Mouse (Mus musculus) liver, embryonic 12.5 days (tissue): ENCODE data around the gene Cpe. TPM values are rescaled to one million over a fixed set of nuclear protein-coding genes. Genes with fewer than 3 reads are reported as not detected.
A peak's percentile ranks its signal among the peaks of the same experiment; 100 is the strongest.

Experiments used
- ATAC-seq: fragments of 200-750 bp; cut with Nextera tagmentation; 2 replicates; pipeline ENCODE4 v1.8.0; 2017; ENCODE audit warnings: moderate number of reproducible peaks, mild to moderate bottlenecking, moderate library complexity
- H3K27ac ChIP-seq: fragments of 300-500 bp; sonication (generic); 2 replicates; pipeline ENCODE4 v1.5.1; 2016; ENCODE audit warnings: mild to moderate bottlenecking
- H3K27me3 ChIP-seq: fragments of 300-500 bp; sonication (generic); replicated peaks from 2 replicates; pipeline ENCODE4 v1.6.1; 2016; ENCODE audit warnings: mild to moderate bottlenecking, moderate library complexity
- H3K36me3 ChIP-seq: fragments of 300-500 bp; sonication (generic); 2 replicates; pipeline ENCODE4 v1.6.1; 2016; ENCODE audit warnings: mild to moderate bottlenecking, moderate library complexity
- H3K4me1 ChIP-seq: fragments of 300-500 bp; sonication (generic); 2 replicates; pipeline ENCODE4 v1.6.1; 2016
- H3K4me2 ChIP-seq: fragments of 300-500 bp; sonication (generic); 2 replicates; pipeline ENCODE4 v1.6.1; 2016; ENCODE audit warnings: mild to moderate bottlenecking, moderate library complexity
- H3K4me3 ChIP-seq: fragments of 300-500 bp; sonication (generic); 2 replicates; pipeline ENCODE4 v1.5.1; 2016; ENCODE audit warnings: mild to moderate bottlenecking, moderate library complexity
- H3K9ac ChIP-seq: fragments of 300-500 bp; sonication (generic); 2 replicates; pipeline ENCODE4 v1.6.1; 2016; ENCODE audit warnings: mild to moderate bottlenecking, moderate library complexity
- H3K9me3 ChIP-seq: fragments of 300-500 bp; sonication (generic); replicated peaks from 2 replicates; pipeline ENCODE4 v1.6.1; 2016; ENCODE audit warnings: mild to moderate bottlenecking, moderate library complexity
- WGBS: fragments of 180-500 bp; shearing (Covaris S2); methylation state at CpG from one replicate; pipeline ENCODE4 v1.1.7; 2016; ENCODE audit not compliant: insufficient replicate concordance; 5-methylcytosine and 5-hydroxymethylcytosine counted together
- polyA plus RNA-seq: library from polyadenylated mRNA; unstranded; fragments of >200 nt; fragmentation: Nextera tagmentation; extraction: Ambion mirVana; gene quantifications from 2 replicates; pipeline ENCODE4 v1.2.1, GENCODE M21; 2016

Cpe gene
- polyA plus RNA-seq, 1 experiment from 2014 or later: 6.7 TPM

DNA sequence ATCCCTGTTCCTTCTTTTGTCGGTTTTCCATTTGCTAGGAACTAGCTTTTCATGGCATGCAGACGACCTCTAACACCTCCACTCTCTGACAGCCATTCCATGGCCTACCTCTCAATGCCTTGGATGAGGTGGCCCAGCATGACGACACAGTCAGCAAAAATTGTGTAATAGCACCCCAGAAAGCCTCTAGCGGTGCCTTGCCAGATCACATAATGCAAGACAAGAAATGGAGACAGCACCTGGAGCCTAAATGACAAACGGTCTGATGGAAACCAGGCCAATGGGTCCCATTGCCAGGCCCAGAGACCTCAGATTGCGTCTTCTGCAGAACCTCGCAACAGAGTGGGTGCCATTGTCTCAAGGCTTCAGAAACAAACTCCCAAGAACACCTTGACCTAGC lies 19.6 kb upstream of the Cpe start:
- Histone ChIP-seq H3K9ac (no peak overlapping the region), H3K27ac (no peak overlapping the region), H3K27me3 (no peaks in the 10 kb centered on the region), H3K4me3 (no peak overlapping the region), H3K36me3 (peaks cover 10% of the 10 kb centered on the region), H3K9me3 (no peaks in the 10 kb centered on the region), H3K4me1 (no peaks in the 10 kb centered on the region), H3K4me2 (no peak overlapping the region)
- 76% methylated on average over 7 of the region's 7 CpGs for WGBS
- no peak for ATAC-seq

GRCm38 (mm10) chr8:64711544-64711943 lies 18.7 kb upstream of the Cpe start:
- H3K9ac ChIP-seq: no peak overlapping the region
- no peak overlapping the region for H3K27ac ChIP-seq
- WGBS: 17% methylated on average over 1 of the region's 1 CpGs
- H3K27me3 ChIP-seq: no peaks in the 10 kb centered on the region
- no peaks in the 10 kb centered on the region for H3K4me1 ChIP-seq
- H3K9me3 ChIP-seq: no peaks in the 10 kb centered on the region
- no peak overlapping the region for H3K4me3 ChIP-seq
- peaks cover 2% of the 10 kb centered on the region for H3K36me3 ChIP-seq
- ATAC-seq: no peak
- no peak overlapping the region for H3K4me2 ChIP-seq

- Histone ChIP-seq H3K4me2 (no peak overlapping the region), H3K9ac (no peak overlapping the region), H3K4me3 (no peak overlapping the region), H3K27ac (no peak overlapping the region), H3K36me3 (no peaks in the 10 kb centered on the region), H3K9me3 (no peaks in the 10 kb centered on the region), H3K4me1 (no peaks in the 10 kb centered on the region), H3K27me3 (no peaks in the 10 kb centered on the region)
- ATAC-seq: no peak
Measured at GRCm38 (mm10) chr8:64707481-64707880, 14.6 kb upstream of the Cpe start.

DNA sequence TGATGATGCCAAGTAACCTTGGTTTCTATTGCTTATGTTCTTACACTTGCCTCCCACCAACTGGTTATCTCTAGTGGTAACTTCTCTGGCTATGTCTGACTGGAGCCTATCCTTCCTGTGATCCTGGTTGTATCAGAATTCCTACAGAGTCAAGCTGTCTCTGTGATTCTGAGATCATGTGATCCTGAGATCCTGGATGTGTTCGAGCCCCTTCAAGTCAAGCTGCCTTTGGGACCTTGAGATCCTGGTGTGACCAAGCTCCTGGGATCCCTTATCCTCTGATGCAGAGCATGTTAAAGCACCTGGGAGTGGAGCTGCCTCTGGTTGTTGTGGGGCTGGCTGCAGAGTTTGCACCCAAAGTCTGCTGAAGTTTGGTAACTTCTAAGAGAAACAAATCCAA lies 10.3 kb upstream of the Cpe start:
- Histone ChIP-seq H3K27me3 (no peaks in the 10 kb centered on the region), H3K36me3 (no peaks in the 10 kb centered on the region), H3K4me1 (no peaks in the 10 kb centered on the region), H3K4me2 (no peak overlapping the region), H3K9me3 (no peaks in the 10 kb centered on the region), H3K27ac (no peak overlapping the region), H3K9ac (no peak overlapping the region), H3K4me3 (no peak overlapping the region)
- 51% methylated on average over 1 of the region's 1 CpGs for whole genome bisulfite sequencing
- ATAC-seq: no peak

- no peak for ATAC-seq
- Histone ChIP-seq H3K9ac (no peak overlapping the region), H3K27ac (no peak overlapping the region), H3K27me3 (peaks cover 36% of the 10 kb centered on the region), H3K36me3 (no peaks in the 10 kb centered on the region), H3K9me3 (no peaks in the 10 kb centered on the region), H3K4me1 (no peaks in the 10 kb centered on the region), H3K4me3 (peak overlapping the region; percentile 40; the same call in 1 of the 2 replicates), H3K4me2 (peak overlapping the region; percentile 70)
- 17% methylated on average over 16 of the region's 16 CpGs for WGBS
Measured at GRCm38 (mm10) chr8:64691591-64692401, 1.1 kb downstream of the Cpe start.

GRCm38 (mm10) chr8:64690845-64691244 lies 2.0 kb downstream of the Cpe start:
- H3K27me3 ChIP-seq: peaks cover 36% of the 10 kb centered on the region
- no peak overlapping the region for H3K9ac ChIP-seq
- no peak overlapping the region for H3K4me3 ChIP-seq
- H3K27ac ChIP-seq: no peak overlapping the region
- WGBS: 72% methylated on average over 6 of the region's 6 CpGs
- ATAC-seq: no peak
- no peak overlapping the region for H3K4me2 ChIP-seq
- H3K36me3 ChIP-seq: no peaks in the 10 kb centered on the region
- no peaks in the 10 kb centered on the region for H3K4me1 ChIP-seq
- H3K9me3 ChIP-seq: no peaks in the 10 kb centered on the region

GRCm38 (mm10) chr8:64690306-64690705 lies 2.5 kb downstream of the Cpe start:
- Histone ChIP-seq H3K9ac (no peak overlapping the region), H3K4me2 (no peak overlapping the region), H3K4me3 (no peak overlapping the region), H3K27ac (no peak overlapping the region), H3K9me3 (no peaks in the 10 kb centered on the region), H3K27me3 (peaks cover 36% of the 10 kb centered on the region), H3K36me3 (no peaks in the 10 kb centered on the region), H3K4me1 (no peaks in the 10 kb centered on the region)
- WGBS: 70% methylated on average over 6 of the region's 6 CpGs
- no peak for ATAC-seq

DNA sequence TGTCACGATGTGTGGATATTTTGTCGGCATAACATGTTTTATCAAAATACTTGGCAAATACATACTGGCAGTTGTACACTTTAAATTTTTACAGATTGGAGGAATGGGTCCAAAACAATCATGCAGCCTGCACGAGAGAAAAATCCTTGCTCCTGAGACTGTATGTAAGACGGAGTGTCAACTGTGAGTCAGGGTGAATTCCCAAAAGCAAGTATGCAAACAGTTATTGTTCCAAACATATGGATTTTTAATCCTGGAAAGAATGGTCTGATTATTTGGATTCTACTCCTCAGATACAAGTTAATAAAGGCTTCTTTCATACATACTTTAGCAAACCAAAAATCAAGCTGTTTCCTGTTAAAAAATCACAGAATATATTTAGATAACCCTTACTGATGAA lies 4.1 kb downstream of the Cpe start:
- Histone ChIP-seq H3K27me3 (peaks cover 25% of the 10 kb centered on the region), H3K4me3 (no peak overlapping the region), H3K36me3 (no peaks in the 10 kb centered on the region), H3K4me1 (no peaks in the 10 kb centered on the region), H3K4me2 (no peak overlapping the region), H3K27ac (no peak overlapping the region), H3K9me3 (no peaks in the 10 kb centered on the region), H3K9ac (no peak overlapping the region)
- ATAC-seq: no peak
- WGBS: 78% methylated on average over 4 of the region's 4 CpGs

GRCm38 (mm10) chr8:64688161-64688560 lies 4.7 kb downstream of the Cpe start:
- Histone ChIP-seq H3K4me1 (no peaks in the 10 kb centered on the region), H3K27ac (no peak overlapping the region)
- 62% methylated on average over 3 of the region's 3 CpGs for WGBS

GRCm38 (mm10) chr8:64682501-64682900 lies 10.4 kb downstream of the Cpe start:
- H3K27ac ChIP-seq: no peak overlapping the region
- H3K9me3 ChIP-seq: no peaks in the 10 kb centered on the region
- ATAC-seq: no peak
- no peak overlapping the region for H3K9ac ChIP-seq
- H3K4me2 ChIP-seq: no peak overlapping the region
- no peak overlapping the region for H3K4me3 ChIP-seq
- 66% methylated on average over 3 of the region's 3 CpGs for WGBS
- no peaks in the 10 kb centered on the region for H3K27me3 ChIP-seq
- H3K36me3 ChIP-seq: no peaks in the 10 kb centered on the region
- no peaks in the 10 kb centered on the region for H3K4me1 ChIP-seq

More at GRCm38 (mm10) chr8:64688161-64688560, 4.7 kb downstream of the Cpe start:
- no peaks in the 10 kb centered on the region for H3K9me3 ChIP-seq
- H3K4me3 ChIP-seq: no peak overlapping the region
- ATAC-seq: no peak
- H3K9ac ChIP-seq: no peak overlapping the region
- H3K4me2 ChIP-seq: no peak overlapping the region
- no peaks in the 10 kb centered on the region for H3K36me3 ChIP-seq
- peaks cover 19% of the 10 kb centered on the region for H3K27me3 ChIP-seq

- whole genome bisulfite sequencing: 58% methylated on average over 2 of the region's 2 CpGs
- no peak overlapping the region for H3K27ac ChIP-seq
- no peak overlapping the region for H3K4me3 ChIP-seq
- no peaks in the 10 kb centered on the region for H3K27me3 ChIP-seq
- H3K9ac ChIP-seq: no peak overlapping the region
- H3K4me2 ChIP-seq: no peak overlapping the region
- ATAC-seq: no peak
- H3K36me3 ChIP-seq: no peaks in the 10 kb centered on the region
- no peaks in the 10 kb centered on the region for H3K9me3 ChIP-seq
- no peaks in the 10 kb centered on the region for H3K4me1 ChIP-seq
Measured at GRCm38 (mm10) chr8:64676381-64676780, 16.5 kb downstream of the Cpe start.

DNA sequence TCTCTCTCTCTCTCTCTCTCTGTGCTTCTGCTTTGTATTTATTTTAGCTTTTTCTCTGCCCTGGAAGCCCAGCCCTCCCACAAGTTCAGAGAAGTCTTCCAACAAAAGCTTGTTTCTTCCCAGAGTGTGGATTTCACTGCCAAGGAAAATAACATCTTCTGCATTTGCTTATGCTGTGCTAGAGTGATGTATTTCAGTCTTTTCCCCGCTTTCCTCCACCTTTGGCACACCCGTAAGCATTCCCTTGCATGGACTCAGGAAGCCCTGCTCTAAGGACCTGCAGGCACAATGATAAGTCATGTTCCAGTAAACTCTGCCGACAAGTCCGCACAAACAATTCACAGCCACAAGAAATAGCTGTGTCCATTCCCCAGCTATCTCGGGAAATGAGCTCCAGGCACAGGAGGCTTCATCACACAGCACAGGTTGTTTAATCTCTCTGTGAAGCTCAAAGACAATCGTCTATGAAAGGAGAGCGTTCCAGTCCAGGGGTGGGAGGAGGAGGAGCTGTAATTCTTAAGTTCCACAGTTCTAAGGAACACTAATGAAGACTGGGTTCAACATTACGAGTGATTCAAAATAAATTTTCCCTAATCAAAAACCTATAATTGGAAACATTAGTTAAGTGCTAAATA lies 17.8 kb downstream of the Cpe start:
- Histone ChIP-seq H3K27ac (no peak overlapping the region), H3K36me3 (no peaks in the 10 kb centered on the region), H3K4me1 (no peaks in the 10 kb centered on the region), H3K4me2 (no peak overlapping the region), H3K9ac (no peak overlapping the region), H3K9me3 (no peaks in the 10 kb centered on the region), H3K27me3 (no peaks in the 10 kb centered on the region), H3K4me3 (no peak overlapping the region)
- ATAC-seq: no peak
- WGBS: 69% methylated on average over 8 of the region's 8 CpGs
